Mouse (Mus musculus): ENCODE measurements at regions not wholly inside any gene's neighbourhood (a gene's known extent, or its start where the extent isn't known, plus 50 kb on each side); places are given as distances from the start of the nearest gene placed in this dataset.

- TF ChIP-seq CTCF (IDR thresholded peaks at IDR 0.05; ENCODE audit: control insufficient read depth, insufficient read depth, insufficient read length) = no peak
- no peak for TF ChIP-seq MAX (IDR thresholded peaks at IDR 0.05)
- TF ChIP-seq FOSL1 (IDR thresholded peaks at IDR 0.05; ENCODE audit: insufficient read depth, low read length, poor library complexity, severe bottlenecking) = no peak
- TF ChIP-seq CEBPB (IDR thresholded peaks at IDR 0.05; ENCODE audit: low read depth) = no peak
Observed at GRCm38 (mm10) chr13:112203721-112204120, 84.5 kb upstream of the Ankrd55 start.
